Mouse (Mus musculus) megakaryocyte, embryonic 14.5 days (primary cell): ENCODE data around the gene Ddx4. TPM values are rescaled to one million over a fixed set of nuclear protein-coding genes. Genes with fewer than 3 reads are reported as not detected.

Source experiments
- H3K27me3 ChIP-seq: replicated peaks from 2 replicates; pipeline ENCODE3; 2012; ENCODE audit warnings: inconsistent platforms
- H3K36me3 ChIP-seq: replicated peaks from 2 replicates; pipeline ENCODE3; 2012; ENCODE audit warnings: low read length, inconsistent platforms, mixed read lengths
- H3K4me1 ChIP-seq: 2 replicates; pipeline ENCODE4 v1.6.1; 2012; ENCODE audit warnings: inconsistent platforms
- H3K4me3 ChIP-seq: replicated peaks from 2 replicates; pipeline ENCODE3; 2012; ENCODE audit warnings: moderate library complexity, mild to moderate bottlenecking, inconsistent platforms
- H3K9me3 ChIP-seq: 2 replicates; pipeline ENCODE4 v1.6.1; 2012; ENCODE audit warnings: inconsistent platforms
- FLI1 ChIP-seq: IDR thresholded peaks from 2 replicates; pipeline ENCODE4 v1.6.1; 2012; ENCODE audit warnings: low read length, inconsistent platforms, mixed read lengths
- GATA1 ChIP-seq: IDR thresholded peaks from 3 replicates; pipeline ENCODE4 v1.6.1; 2012; ENCODE audit warnings: mixed read lengths, low read length, inconsistent platforms, borderline replicate concordance
- polyA plus RNA-seq: library from polyadenylated mRNA; stranded (reverse); fragments of >175 nt; gene quantifications from 2 replicates; pipeline ENCODE4 v1.2.3, GENCODE M21; 2012; ENCODE audit warnings: low replicate concordance; ENCODE audit not compliant: insufficient read depth

Gene Ddx4
- polyA plus RNA-seq, 1 experiment, result not detected

GRCm38 (mm10) chr13:112560554-112561138 lies 91.6 kb downstream of the Ddx4 start:
- Histone ChIP-seq H3K36me3 (no peaks in the 10 kb centered on the region), H3K4me3 (no peak overlapping the region), H3K4me1 (no peaks in the 10 kb centered on the region), H3K27me3 (no peaks in the 10 kb centered on the region), H3K9me3 (no peaks in the 10 kb centered on the region)
- TF ChIP-seq GATA1, result no peak
- no peak for TF ChIP-seq FLI1

- TF ChIP-seq FLI1 (no peak), GATA1 (no peak)
- Histone ChIP-seq H3K9me3 (no peaks in the 10 kb centered on the region), H3K4me1 (no peaks in the 10 kb centered on the region), H3K36me3 (no peaks in the 10 kb centered on the region), H3K4me3 (no peak overlapping the region), H3K27me3 (peaks cover 2% of the 10 kb centered on the region)
These were observed 95.8 kb downstream of the Ddx4 start for GRCm38 (mm10) chr13:112556501-112556900.

- Histone ChIP-seq H3K27me3 (peaks cover 2% of the 10 kb centered on the region), H3K9me3 (no peaks in the 10 kb centered on the region), H3K36me3 (no peaks in the 10 kb centered on the region), H3K4me3 (no peak overlapping the region), H3K4me1 (no peaks in the 10 kb centered on the region)
- TF ChIP-seq FLI1 (no peak), GATA1 (no peak)
These were observed 99.0 kb downstream of the Ddx4 start for GRCm38 (mm10) chr13:112553304-112553703.

GRCm38 (mm10) chr13:112551641-112552548 lies 100.4 kb downstream of the Ddx4 start:
- Histone ChIP-seq H3K36me3 (no peaks in the 10 kb centered on the region), H3K4me3 (no peak overlapping the region)
- no peak for TF ChIP-seq GATA1
- TF ChIP-seq FLI1, result no peak

More at GRCm38 (mm10) chr13:112551641-112552548, 100.4 kb downstream of the Ddx4 start:
- no peaks in the 10 kb centered on the region for H3K4me1 ChIP-seq
- H3K9me3 ChIP-seq, result no peaks in the 10 kb centered on the region
- H3K27me3 ChIP-seq, result peaks cover 2% of the 10 kb centered on the region

Other genes starting within 250 kb of the Ddx4 start
- gene Il6st, start 188.4 kb downstream of the Ddx4 start, polyA plus RNA-seq, result 0.86 and 2.2 TPM in 2 replicates
- gene Il31ra, start 58.1 kb downstream of the Ddx4 start, polyA plus RNA-seq, result 0.89 TPM in 1 of 2 replicates, not detected in the other
- gene Slc38a9, start 8.3 kb upstream of the Ddx4 start, polyA plus RNA-seq, result 1.1 and 2.7 TPM in 2 replicates
- not detected in 2 replicates for gene Plpp1, start 148.3 kb upstream of the Ddx4 start, polyA plus RNA-seq